Mouse (Mus musculus) neural tube, embryonic 13.5 days (tissue): Measurements from ENCODE around the gene Meis1. TPM values are rescaled to one million over a fixed set of nuclear protein-coding genes. Genes with fewer than 3 reads are reported as not detected.

ENCODE experiments used
- ATAC-seq: fragments of 200-750 bp; cut with Nextera tagmentation; 2 replicates; pipeline ENCODE4 v1.8.0; 2017; ENCODE audit warnings: low read depth, mild to moderate bottlenecking, moderate TSS enrichment, moderate library complexity
- H3K27ac ChIP-seq: fragments of 300-500 bp; sonication (generic); replicated peaks from 2 replicates; pipeline ENCODE4 v1.5.1; 2015; ENCODE audit warnings: moderate library complexity, mild to moderate bottlenecking, inconsistent platforms
- H3K27me3 ChIP-seq: fragments of 300-500 bp; sonication (generic); 2 replicates; pipeline ENCODE4 v1.6.1; 2015; ENCODE audit warnings: mild to moderate bottlenecking, inconsistent platforms
- H3K36me3 ChIP-seq: fragments of 300-500 bp; sonication (generic); 2 replicates; pipeline ENCODE4 v1.6.1; 2015; ENCODE audit warnings: mild to moderate bottlenecking, inconsistent platforms
- H3K4me1 ChIP-seq: fragments of 300-500 bp; sonication (generic); replicated peaks from 2 replicates; pipeline ENCODE4 v1.6.1; 2015; ENCODE audit warnings: inconsistent platforms
- H3K4me2 ChIP-seq: fragments of 300-500 bp; sonication (generic); 2 replicates; pipeline ENCODE4 v1.6.1; 2015; ENCODE audit warnings: inconsistent platforms, mild to moderate bottlenecking, moderate library complexity
- H3K4me3 ChIP-seq: fragments of 300-500 bp; sonication (generic); 2 replicates; pipeline ENCODE4 v1.5.1; 2015; ENCODE audit warnings: mild to moderate bottlenecking, inconsistent platforms
- H3K9ac ChIP-seq: fragments of 300-500 bp; sonication (generic); 2 replicates; pipeline ENCODE4 v1.6.1; 2015; ENCODE audit warnings: moderate library complexity, mild to moderate bottlenecking, inconsistent platforms
- H3K9me3 ChIP-seq: fragments of 300-500 bp; sonication (generic); 2 replicates; pipeline ENCODE4 v1.6.1; 2016; ENCODE audit warnings: inconsistent platforms
- WGBS: fragments of 180-500 bp; shearing (Covaris S2); methylation state at CpG from one replicate; pipeline ENCODE4 v1.1.7; 2015; 5-methylcytosine and 5-hydroxymethylcytosine counted together
- polyA plus RNA-seq: library from polyadenylated mRNA; unstranded; fragments of >200 nt; fragmentation: Nextera tagmentation; extraction: Ambion mirVana; gene quantifications from 2 replicates; pipeline ENCODE4 v1.2.1, GENCODE M21; 2015

Meis1 gene
- polyA plus RNA-seq, 1 experiment from 2014 or later, result 159 TPM

- peaks cover 23% of the 10 kb centered on the region for H3K36me3 ChIP-seq
- 76% methylated on average over 9 of the region's 9 CpGs for WGBS
- no peak overlapping the region for H3K4me2 ChIP-seq
- peaks cover 58% of the 10 kb centered on the region for H3K4me1 ChIP-seq
- no peaks in the 10 kb centered on the region for H3K27me3 ChIP-seq
- ATAC-seq, result no peak
- no peak overlapping the region for H3K27ac ChIP-seq
- no peaks in the 10 kb centered on the region for H3K9me3 ChIP-seq
- no peak overlapping the region for H3K4me3 ChIP-seq
- no peak overlapping the region for H3K9ac ChIP-seq
Measured at GRCm38 (mm10) chr11:19005007-19005912, 13.5 kb downstream of the Meis1 start.

- Histone ChIP-seq H3K4me2 (no peak overlapping the region), H3K27me3 (no peaks in the 10 kb centered on the region), H3K36me3 (peaks cover 28% of the 10 kb centered on the region), H3K27ac (no peak overlapping the region), H3K9ac (no peak overlapping the region), H3K4me1 (peaks cover 36% of the 10 kb centered on the region), H3K9me3 (no peaks in the 10 kb centered on the region), H3K4me3 (no peak overlapping the region)
- 58% methylated on average over 5 of the region's 5 CpGs for WGBS
- no peak for ATAC-seq
Measured at GRCm38 (mm10) chr11:19003066-19003465, 15.7 kb downstream of the Meis1 start.

- H3K4me2 ChIP-seq, result no peak overlapping the region
- H3K9me3 ChIP-seq, result no peaks in the 10 kb centered on the region
- H3K4me1 ChIP-seq, result peaks cover 27% of the 10 kb centered on the region
- ATAC-seq, result no peak
- H3K9ac ChIP-seq, result no peak overlapping the region
- WGBS, result 95% methylated on average over 4 of the region's 4 CpGs
- no peak overlapping the region for H3K27ac ChIP-seq
- peaks cover 71% of the 10 kb centered on the region for H3K36me3 ChIP-seq
- H3K27me3 ChIP-seq, result no peaks in the 10 kb centered on the region
- H3K4me3 ChIP-seq, result no peak overlapping the region
Measured at GRCm38 (mm10) chr11:18996767-18997166, 22.0 kb downstream of the Meis1 start.

- ATAC-seq, result no peak
- peaks cover 28% of the 10 kb centered on the region for H3K4me1 ChIP-seq
- H3K4me2 ChIP-seq, result no peak overlapping the region
- H3K27ac ChIP-seq, result no peak overlapping the region
- H3K27me3 ChIP-seq, result no peaks in the 10 kb centered on the region
- WGBS, result 100% methylated on average over 2 of the region's 2 CpGs
- H3K9ac ChIP-seq, result no peak overlapping the region
- no peaks in the 10 kb centered on the region for H3K9me3 ChIP-seq
- H3K36me3 ChIP-seq, result peaks cover 69% of the 10 kb centered on the region
- no peak overlapping the region for H3K4me3 ChIP-seq
Measured at GRCm38 (mm10) chr11:18996289-18996688, 22.5 kb downstream of the Meis1 start.

- 49% methylated on average over 6 of the region's 6 CpGs for WGBS
- no peak for ATAC-seq
Measured at GRCm38 (mm10) chr11:18992796-18993195, 26.0 kb downstream of the Meis1 start.

GRCm38 (mm10) chr11:18990244-18990677, 28.5 kb downstream of the Meis1 start:
- Histone ChIP-seq H3K9ac (no peak overlapping the region), H3K4me1 (peaks cover 67% of the 10 kb centered on the region), H3K27me3 (no peaks in the 10 kb centered on the region), H3K4me2 (peak overlapping the region; percentile 25), H3K9me3 (no peaks in the 10 kb centered on the region), H3K36me3 (peaks cover 70% of the 10 kb centered on the region), H3K4me3 (no peak overlapping the region), H3K27ac (peak overlapping the region; percentile 57)
- ATAC-seq, result peak; percentile 76
- 26% methylated on average over 6 of the region's 6 CpGs for WGBS

More at GRCm38 (mm10) chr11:18992796-18993195, 26.0 kb downstream of the Meis1 start:
- no peak overlapping the region for H3K4me3 ChIP-seq
- no peaks in the 10 kb centered on the region for H3K27me3 ChIP-seq
- H3K36me3 ChIP-seq, result peaks cover 67% of the 10 kb centered on the region
- no peak overlapping the region for H3K9ac ChIP-seq
- no peaks in the 10 kb centered on the region for H3K9me3 ChIP-seq
- peaks cover 62% of the 10 kb centered on the region for H3K4me1 ChIP-seq
- H3K27ac ChIP-seq, result no peak overlapping the region
- no peak overlapping the region for H3K4me2 ChIP-seq

- H3K36me3 ChIP-seq, result peaks cover 65% of the 10 kb centered on the region
- peak; percentile 66 for ATAC-seq
- peak overlapping the region; percentile 25 for H3K4me2 ChIP-seq
- peak overlapping the region; percentile 57 for H3K27ac ChIP-seq
- no peak overlapping the region for H3K9ac ChIP-seq
- H3K4me3 ChIP-seq, result no peak overlapping the region
- WGBS, result 14% methylated on average over 6 of the region's 6 CpGs
- H3K4me1 ChIP-seq, result peaks cover 67% of the 10 kb centered on the region
- no peaks in the 10 kb centered on the region for H3K27me3 ChIP-seq
- H3K9me3 ChIP-seq, result no peaks in the 10 kb centered on the region
Measured at GRCm38 (mm10) chr11:18989669-18990243, 29.0 kb downstream of the Meis1 start.

GRCm38 (mm10) chr11:18988637-18989263, 30.0 kb downstream of the Meis1 start:
- Histone ChIP-seq H3K4me1 (peaks cover 68% of the 10 kb centered on the region), H3K4me2 (no peak overlapping the region), H3K9ac (no peak overlapping the region), H3K4me3 (no peak overlapping the region), H3K27ac (peak overlapping the region; percentile 57), H3K9me3 (no peaks in the 10 kb centered on the region), H3K27me3 (no peaks in the 10 kb centered on the region), H3K36me3 (peaks cover 66% of the 10 kb centered on the region)
- ATAC-seq, result no peak
- 46% methylated on average over 4 of the region's 4 CpGs for WGBS

GRCm38 (mm10) chr11:18983813-18984212, 35.0 kb downstream of the Meis1 start:
- H3K4me3 ChIP-seq, result no peak overlapping the region
- H3K4me2 ChIP-seq, result no peak overlapping the region
- ATAC-seq, result no peak; the same call in 1 of the 2 replicates
- H3K9ac ChIP-seq, result no peak overlapping the region
- peaks cover 55% of the 10 kb centered on the region for H3K4me1 ChIP-seq
- no peaks in the 10 kb centered on the region for H3K27me3 ChIP-seq
- H3K36me3 ChIP-seq, result peaks cover 49% of the 10 kb centered on the region
- no peak overlapping the region for H3K27ac ChIP-seq
- 69% methylated on average over 2 of the region's 2 CpGs for WGBS
- no peaks in the 10 kb centered on the region for H3K9me3 ChIP-seq

GRCm38 (mm10) chr11:18983294-18983693, 35.5 kb downstream of the Meis1 start:
- 40% methylated on average over 7 of the region's 7 CpGs for WGBS
- H3K4me1 ChIP-seq, result peaks cover 50% of the 10 kb centered on the region
- no peak for ATAC-seq

GRCm38 (mm10) chr11:18982331-18982730, 36.5 kb downstream of the Meis1 start:
- 10% methylated on average over 3 of the region's 3 CpGs for WGBS
- ATAC-seq, result no peak
- 0 out of 2 replicates have a peak overlapping the region, but pooled peaks have one; percentile 6 for H3K27ac ChIP-seq

More at GRCm38 (mm10) chr11:18983294-18983693, 35.5 kb downstream of the Meis1 start:
- Histone ChIP-seq H3K4me3 (no peak overlapping the region), H3K27ac (no peak overlapping the region), H3K36me3 (peaks cover 44% of the 10 kb centered on the region), H3K27me3 (no peaks in the 10 kb centered on the region), H3K9ac (no peak overlapping the region), H3K9me3 (no peaks in the 10 kb centered on the region), H3K4me2 (no peak overlapping the region)

GRCm38 (mm10) chr11:18981367-18981766, 37.4 kb downstream of the Meis1 start:
- Histone ChIP-seq H3K4me3 (no peak overlapping the region), H3K4me2 (no peak overlapping the region), H3K27ac (no peak overlapping the region), H3K9me3 (no peaks in the 10 kb centered on the region), H3K27me3 (no peaks in the 10 kb centered on the region), H3K4me1 (peaks cover 46% of the 10 kb centered on the region), H3K36me3 (peaks cover 33% of the 10 kb centered on the region), H3K9ac (no peak overlapping the region)
- WGBS, result 24% methylated on average over 4 of the region's 4 CpGs
- no peak for ATAC-seq

More at GRCm38 (mm10) chr11:18982331-18982730, 36.5 kb downstream of the Meis1 start:
- Histone ChIP-seq H3K27me3 (no peaks in the 10 kb centered on the region), H3K4me1 (peaks cover 46% of the 10 kb centered on the region), H3K9me3 (no peaks in the 10 kb centered on the region), H3K9ac (no peak overlapping the region), H3K4me2 (no peak overlapping the region), H3K36me3 (peaks cover 38% of the 10 kb centered on the region), H3K4me3 (no peak overlapping the region)
